Mouse (Mus musculus): ENCODE measurements at regions not wholly inside any gene's neighbourhood (a gene's known extent, or its start where the extent isn't known, plus 50 kb on each side); places are given as distances from the start of the nearest gene placed in this dataset.
A peak's percentile ranks its signal among the peaks of the same experiment; 100 is the strongest.

GRCm38 (mm10) chr5:101558279-101558987 is 106.4 kb downstream of the Nkx6-1 start:
- no peak overlapping the region for H3K9ac ChIP-seq (replicated peaks; ENCODE audit: low read depth)
- H3K4me2 ChIP-seq (replicated peaks; ENCODE audit: low read depth, low read length) = no peak overlapping the region
- H3K27ac ChIP-seq (ENCODE audit: low read length) = no peak overlapping the region
- H3K36me3 ChIP-seq (ENCODE audit: insufficient read depth, low read length) = no peaks in the 10 kb centered on the region
- ATAC-seq (peak; percentile 46), DNase-seq (ENCODE audit: low spot score) (peak; percentile 62)
- no peak for TF ChIP-seq CTCF (IDR thresholded peaks at IDR 0.05)
- TF ChIP-seq EP300 (IDR thresholded peaks at IDR 0.05) = no peak
- H3K4me3 ChIP-seq (ENCODE audit: low read depth, low read length) = no peak overlapping the region
- WGBS = 29% methylated on average over 13 of the region's 13 CpGs
- H3K9me3 ChIP-seq (ENCODE audit: low read length) = no peaks in the 10 kb centered on the region
- H3K4me1 ChIP-seq (ENCODE audit: insufficient read depth, low read depth, low read length) = no peaks in the 10 kb centered on the region
- no peaks in the 10 kb centered on the region for H3K27me3 ChIP-seq (replicated peaks; ENCODE audit: insufficient read depth, low read length)

GRCm38 (mm10) chr5:101557156-101557555 is 107.6 kb downstream of the Nkx6-1 start:
- H3K27me3 ChIP-seq (replicated peaks; ENCODE audit: insufficient read depth, low read length) = no peaks in the 10 kb centered on the region
- no peak overlapping the region for H3K4me2 ChIP-seq (replicated peaks; ENCODE audit: low read depth, low read length)
- H3K4me1 ChIP-seq (ENCODE audit: insufficient read depth, low read depth, low read length) = no peaks in the 10 kb centered on the region
- H3K4me3 ChIP-seq (ENCODE audit: low read depth, low read length) = no peak overlapping the region
- no peaks in the 10 kb centered on the region for H3K9me3 ChIP-seq (ENCODE audit: low read length)
- H3K27ac ChIP-seq (ENCODE audit: low read length) = no peak overlapping the region
- DNase-seq (ENCODE audit: low spot score) (no peak), ATAC-seq (no peak)
- WGBS = 71% methylated on average over 3 of the region's 3 CpGs
- TF ChIP-seq EP300 (IDR thresholded peaks at IDR 0.05) (no peak), CTCF (IDR thresholded peaks at IDR 0.05) (no peak)
- no peak overlapping the region for H3K9ac ChIP-seq (replicated peaks; ENCODE audit: low read depth)
- H3K36me3 ChIP-seq (ENCODE audit: insufficient read depth, low read length) = no peaks in the 10 kb centered on the region

- Histone ChIP-seq H3K9ac (replicated peaks; ENCODE audit: low read depth) (no peak overlapping the region), H3K4me2 (replicated peaks; ENCODE audit: low read depth, low read length) (no peak overlapping the region), H3K4me3 (ENCODE audit: low read depth, low read length) (no peak overlapping the region), H3K9me3 (ENCODE audit: low read length) (no peaks in the 10 kb centered on the region), H3K4me1 (ENCODE audit: insufficient read depth, low read depth, low read length) (no peaks in the 10 kb centered on the region), H3K36me3 (ENCODE audit: insufficient read depth, low read length) (no peaks in the 10 kb centered on the region), H3K27me3 (replicated peaks; ENCODE audit: insufficient read depth, low read length) (peaks cover 13% of the 10 kb centered on the region), H3K27ac (ENCODE audit: low read length) (no peak overlapping the region)
- no peak for TF ChIP-seq CTCF (IDR thresholded peaks at IDR 0.05)
- TF ChIP-seq EP300 (IDR thresholded peaks at IDR 0.05) = no peak
- 47% methylated on average over 13 of the region's 13 CpGs for WGBS
- DNase-seq (ENCODE audit: low spot score) = no peak
- ATAC-seq = no peak
These were observed 121.5 kb downstream of the Nkx6-1 start for GRCm38 (mm10) chr5:101543326-101543725.

GRCm38 (mm10) chr5:101539818-101540217 is 125.0 kb downstream of the Nkx6-1 start:
- no peak overlapping the region for H3K27ac ChIP-seq (ENCODE audit: low read length)
- no peak overlapping the region for H3K4me2 ChIP-seq (replicated peaks; ENCODE audit: low read depth, low read length)
- DNase-seq (ENCODE audit: low spot score) = no peak
- WGBS = 57% methylated on average over 1 of the region's 1 CpGs
- no peaks in the 10 kb centered on the region for H3K9me3 ChIP-seq (ENCODE audit: low read length)
- H3K27me3 ChIP-seq (replicated peaks; ENCODE audit: insufficient read depth, low read length) = peaks cover 18% of the 10 kb centered on the region
- H3K9ac ChIP-seq (replicated peaks; ENCODE audit: low read depth) = no peak overlapping the region
- H3K36me3 ChIP-seq (ENCODE audit: insufficient read depth, low read length) = no peaks in the 10 kb centered on the region
- H3K4me3 ChIP-seq (ENCODE audit: low read depth, low read length) = no peak overlapping the region
- no peak for ATAC-seq
- no peaks in the 10 kb centered on the region for H3K4me1 ChIP-seq (ENCODE audit: insufficient read depth, low read depth, low read length)
- no peak for TF ChIP-seq EP300 (IDR thresholded peaks at IDR 0.05)
- TF ChIP-seq CTCF (IDR thresholded peaks at IDR 0.05) = no peak

GRCm38 (mm10) chr5:101539254-101539549 is 125.6 kb downstream of the Nkx6-1 start:
- WGBS = 21% methylated on average over 10 of the region's 10 CpGs
- Histone ChIP-seq H3K9ac (replicated peaks; ENCODE audit: low read depth) (no peak overlapping the region), H3K4me1 (ENCODE audit: insufficient read depth, low read depth, low read length) (no peaks in the 10 kb centered on the region), H3K27ac (ENCODE audit: low read length) (no peak overlapping the region), H3K4me3 (ENCODE audit: low read depth, low read length) (no peak overlapping the region), H3K4me2 (replicated peaks; ENCODE audit: low read depth, low read length) (no peak overlapping the region), H3K27me3 (replicated peaks; ENCODE audit: insufficient read depth, low read length) (peaks cover 18% of the 10 kb centered on the region), H3K9me3 (ENCODE audit: low read length) (no peaks in the 10 kb centered on the region), H3K36me3 (ENCODE audit: insufficient read depth, low read length) (no peaks in the 10 kb centered on the region)
- no peak for TF ChIP-seq CTCF (IDR thresholded peaks at IDR 0.05)
- no peak for TF ChIP-seq EP300 (IDR thresholded peaks at IDR 0.05)
- DNase-seq (ENCODE audit: low spot score) = no peak
- no peak for ATAC-seq

GRCm38 (mm10) chr5:101538410-101539253 is 126.2 kb downstream of the Nkx6-1 start:
- WGBS = 8% methylated on average over 24 of the region's 24 CpGs
- no peak for ATAC-seq
- Histone ChIP-seq H3K27ac (ENCODE audit: low read length) (no peak overlapping the region), H3K36me3 (ENCODE audit: insufficient read depth, low read length) (no peaks in the 10 kb centered on the region), H3K4me3 (ENCODE audit: low read depth, low read length) (no peak overlapping the region), H3K4me1 (ENCODE audit: insufficient read depth, low read depth, low read length) (no peaks in the 10 kb centered on the region), H3K9ac (replicated peaks; ENCODE audit: low read depth) (no peak overlapping the region), H3K9me3 (ENCODE audit: low read length) (no peaks in the 10 kb centered on the region), H3K4me2 (replicated peaks; ENCODE audit: low read depth, low read length) (0 out of 2 replicates have a peak overlapping the region, but pooled peaks have one; percentile 11), H3K27me3 (replicated peaks; ENCODE audit: insufficient read depth, low read length) (peaks cover 18% of the 10 kb centered on the region)
- no peak for DNase-seq (ENCODE audit: low spot score)
- TF ChIP-seq CTCF (IDR thresholded peaks at IDR 0.05) (no peak), EP300 (IDR thresholded peaks at IDR 0.05) (no peak)

Measured in lung, postnatal 0 days (tissue).